Mouse (Mus musculus): ENCODE results near the gene Ramp2. TPM values are rescaled to one million over a fixed set of nuclear protein-coding genes. Genes with fewer than 3 reads are reported as not detected.

The Ramp2 gene
- total RNA-seq, 1 experiment from 2014 or later: not detected

DNA sequence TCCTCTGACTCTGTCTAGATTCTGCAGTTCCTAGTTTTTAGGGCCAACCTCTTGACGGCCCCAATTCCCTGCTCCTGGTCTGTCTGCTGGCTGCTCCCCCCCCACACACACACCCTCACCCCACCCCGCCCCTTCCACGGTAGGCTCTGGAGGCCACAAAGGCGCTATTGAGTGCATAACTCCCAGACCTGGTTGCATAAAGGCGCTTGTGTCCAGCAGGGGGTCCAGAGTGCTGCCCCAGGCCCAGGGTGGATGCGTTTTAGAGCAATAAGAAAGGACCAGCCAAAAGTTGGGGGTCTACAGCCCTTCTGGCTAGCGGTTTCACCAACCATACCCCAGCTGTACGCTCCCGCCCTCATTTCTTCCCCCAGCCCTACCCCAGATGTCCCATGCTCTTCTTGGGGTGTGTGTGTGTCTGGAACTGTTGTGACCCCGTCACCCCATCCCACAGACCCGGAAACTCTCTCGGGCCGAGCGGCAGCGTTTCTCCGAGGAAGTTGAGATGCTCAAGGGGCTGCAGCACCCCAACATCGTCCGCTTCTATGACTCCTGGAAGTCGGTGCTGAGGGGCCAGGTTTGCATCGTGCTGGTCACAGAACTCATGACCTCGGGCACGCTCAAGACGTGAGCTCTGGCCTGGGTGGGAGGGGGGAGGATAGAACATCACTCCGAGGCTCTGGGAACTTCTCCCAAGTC, 16.6 kb downstream of the Ramp2 start:
- ATAC-seq (ENCODE audit: extremely low read depth, insufficient number of reproducible peaks, low FRiP score, poor library complexity, severe bottlenecking): no peak

DNA sequence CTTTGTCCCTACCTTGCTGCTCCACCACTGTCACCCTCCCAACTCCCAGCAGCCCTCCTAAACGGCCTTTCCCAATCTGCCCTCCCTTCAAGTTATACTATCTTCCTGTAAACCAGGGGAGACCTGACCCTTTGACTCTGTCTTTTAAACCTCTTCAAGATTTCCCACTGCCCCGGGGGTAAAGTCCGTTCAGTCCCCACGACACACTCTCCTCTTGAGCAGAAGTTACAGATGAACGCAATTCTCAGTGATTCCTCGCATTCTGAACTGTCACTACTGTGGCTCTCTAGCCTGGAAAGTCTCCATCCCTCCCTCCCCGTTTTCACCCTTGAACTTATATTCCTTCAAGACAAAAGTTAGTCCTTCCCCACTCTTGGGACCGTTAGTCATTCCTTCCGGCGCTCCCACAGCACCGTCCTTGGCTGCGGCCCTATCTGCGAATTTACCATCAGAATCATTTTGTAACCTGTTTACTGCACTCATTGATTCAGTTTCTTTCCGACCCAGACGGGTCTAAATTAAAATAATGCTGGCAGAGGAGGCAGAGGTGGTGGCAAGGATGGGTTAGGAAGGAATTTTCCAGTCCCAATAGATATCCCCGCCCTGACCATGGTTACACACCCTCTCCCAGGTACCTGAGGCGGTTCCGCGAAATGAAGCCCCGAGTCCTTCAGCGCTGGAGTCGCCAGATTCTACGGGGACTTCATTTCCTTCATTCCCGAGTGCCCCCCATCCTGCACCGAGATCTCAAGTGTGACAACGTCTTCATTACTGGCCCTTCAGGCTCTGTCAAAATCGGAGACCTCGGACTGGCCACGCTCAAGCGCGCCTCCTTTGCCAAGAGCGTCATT, 17.5 kb downstream of the Ramp2 start:
- no peak for ATAC-seq (ENCODE audit: extremely low read depth, insufficient number of reproducible peaks, low FRiP score, poor library complexity, severe bottlenecking)

DNA sequence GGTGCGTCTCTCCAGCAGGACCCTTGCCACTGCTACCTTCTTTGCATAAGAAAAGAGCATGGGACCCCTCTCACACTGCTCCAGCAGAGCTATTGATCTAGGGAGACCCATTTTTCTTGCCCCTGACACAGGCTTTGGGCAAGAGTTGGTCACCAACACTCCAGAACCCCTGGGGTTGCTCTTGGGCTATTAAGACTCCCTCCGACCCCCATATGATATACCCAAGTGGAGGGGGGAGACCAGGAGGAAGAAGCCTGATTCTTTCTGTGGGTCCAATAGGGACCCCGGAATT, 18.1 kb downstream of the Ramp2 start:
- ATAC-seq (ENCODE audit: extremely low read depth, insufficient number of reproducible peaks, low FRiP score, poor library complexity, severe bottlenecking): no peak

DNA sequence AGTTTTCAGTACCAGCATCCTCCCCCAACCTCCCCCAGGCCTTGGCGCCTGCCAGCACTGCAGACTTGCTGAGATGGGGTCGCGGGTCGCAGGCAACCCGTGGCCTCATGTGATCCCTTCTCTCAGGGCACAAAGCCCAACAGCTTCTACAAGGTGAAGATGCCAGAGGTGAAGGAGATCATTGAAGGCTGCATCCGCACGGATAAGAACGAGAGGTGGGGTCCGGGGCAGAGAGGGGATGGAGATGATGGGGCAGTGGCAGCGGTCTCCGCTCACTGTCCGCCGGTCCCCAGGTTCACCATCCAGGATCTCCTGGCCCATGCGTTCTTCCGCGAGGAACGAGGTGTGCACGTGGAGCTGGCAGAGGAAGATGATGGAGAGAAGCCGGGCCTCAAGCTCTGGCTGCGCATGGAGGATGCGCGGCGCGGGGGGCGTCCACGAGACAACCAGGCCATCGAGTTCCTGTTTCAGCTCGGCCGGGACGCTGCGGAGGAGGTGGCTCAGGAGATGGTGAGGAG, 19.2 kb downstream of the Ramp2 start:
- ATAC-seq (ENCODE audit: extremely low read depth, insufficient number of reproducible peaks, low FRiP score, poor library complexity, severe bottlenecking): no peak

DNA sequence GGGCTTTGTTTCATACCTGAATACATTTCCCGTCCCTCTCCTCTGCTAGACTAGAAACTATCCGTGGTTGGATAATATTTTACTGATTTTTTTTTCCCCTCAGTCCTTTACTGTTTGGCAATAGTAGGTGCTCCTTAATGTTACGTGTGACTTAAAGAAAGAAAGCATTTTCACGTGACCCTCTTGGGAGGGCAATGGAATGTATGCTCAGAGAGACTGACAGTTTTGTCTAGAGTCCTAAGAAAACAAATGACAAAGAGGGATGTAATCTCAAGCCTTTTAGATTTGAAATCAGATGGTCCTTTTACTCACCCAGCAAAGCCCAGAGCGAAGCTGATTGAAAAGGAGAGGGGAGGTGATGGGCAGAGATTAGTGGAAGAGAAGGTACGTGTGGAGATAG, 20.1 kb downstream of the Ramp2 start:
- ATAC-seq (ENCODE audit: extremely low read depth, insufficient number of reproducible peaks, low FRiP score, poor library complexity, severe bottlenecking): no peak

DNA sequence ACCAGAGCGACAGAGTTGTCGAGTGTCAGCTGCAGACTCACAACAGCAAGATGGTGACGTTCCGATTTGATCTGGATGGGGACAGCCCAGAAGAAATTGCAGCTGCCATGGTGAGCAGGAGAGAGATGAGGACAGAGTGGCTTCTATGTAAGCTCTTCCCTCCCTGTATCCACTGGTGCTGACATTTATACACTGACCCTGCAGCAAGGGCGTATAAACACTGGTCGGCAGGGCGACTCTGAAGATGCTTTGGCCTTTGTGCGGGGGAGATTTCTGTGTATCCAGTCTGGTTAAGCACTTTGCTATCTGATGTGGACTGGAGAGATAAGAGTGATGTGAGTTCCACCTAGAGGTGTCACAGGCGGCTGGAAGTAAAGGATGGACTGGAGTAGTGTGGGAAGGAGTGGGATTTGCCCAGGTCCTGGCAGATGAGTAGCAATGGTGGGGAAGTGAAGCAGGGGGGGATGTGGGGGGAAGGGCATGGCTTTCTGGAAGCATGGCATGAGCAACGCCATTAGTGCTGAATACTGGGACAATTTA, 23.8 kb downstream of the Ramp2 start:
- no peak for ATAC-seq (ENCODE audit: extremely low read depth, insufficient number of reproducible peaks, low FRiP score, poor library complexity, severe bottlenecking)

DNA sequence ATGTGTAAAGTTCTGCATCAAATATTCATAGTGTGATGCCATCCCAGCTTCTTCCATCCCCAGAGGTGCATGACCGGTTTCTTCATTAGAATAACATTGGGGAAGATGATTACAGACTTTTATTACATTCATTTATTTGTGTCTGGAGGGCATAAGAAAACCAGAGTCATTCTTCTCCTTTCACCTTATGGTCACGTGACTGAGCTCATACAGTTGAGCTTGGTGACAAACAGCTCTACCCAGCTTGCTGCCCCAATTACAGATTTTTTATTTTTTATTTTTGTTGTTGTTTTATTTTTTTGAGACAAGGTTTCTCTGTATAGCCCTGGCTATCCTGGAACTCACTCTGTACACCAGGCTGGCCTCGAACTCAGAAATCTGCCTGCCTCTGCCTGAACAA, 26.6 kb downstream of the Ramp2 start:
- no peak for ATAC-seq (ENCODE audit: extremely low read depth, insufficient number of reproducible peaks, low FRiP score, poor library complexity, severe bottlenecking)

DNA sequence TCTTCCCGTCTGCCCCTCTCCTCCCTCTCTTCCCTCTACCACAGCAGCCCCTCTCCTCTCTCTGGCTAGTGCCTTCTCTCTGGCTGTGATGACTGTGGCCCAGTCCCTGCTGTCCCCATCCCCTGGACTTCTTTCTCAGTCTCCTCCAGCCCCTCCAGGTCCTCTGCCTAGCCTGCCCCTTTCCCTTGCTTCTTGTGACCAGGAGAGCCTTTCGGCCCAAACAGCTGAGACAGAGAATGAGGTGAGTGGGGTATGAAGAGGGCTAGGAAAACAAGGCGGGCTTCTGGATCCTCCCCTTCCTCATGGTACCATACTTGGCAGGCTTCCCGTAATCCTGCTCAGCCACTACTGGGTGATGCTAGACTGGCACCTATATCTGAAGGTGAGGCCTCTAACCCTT, 29.5 kb downstream of the Ramp2 start:
- ATAC-seq (ENCODE audit: extremely low read depth, insufficient number of reproducible peaks, low FRiP score, poor library complexity, severe bottlenecking): no peak

DNA sequence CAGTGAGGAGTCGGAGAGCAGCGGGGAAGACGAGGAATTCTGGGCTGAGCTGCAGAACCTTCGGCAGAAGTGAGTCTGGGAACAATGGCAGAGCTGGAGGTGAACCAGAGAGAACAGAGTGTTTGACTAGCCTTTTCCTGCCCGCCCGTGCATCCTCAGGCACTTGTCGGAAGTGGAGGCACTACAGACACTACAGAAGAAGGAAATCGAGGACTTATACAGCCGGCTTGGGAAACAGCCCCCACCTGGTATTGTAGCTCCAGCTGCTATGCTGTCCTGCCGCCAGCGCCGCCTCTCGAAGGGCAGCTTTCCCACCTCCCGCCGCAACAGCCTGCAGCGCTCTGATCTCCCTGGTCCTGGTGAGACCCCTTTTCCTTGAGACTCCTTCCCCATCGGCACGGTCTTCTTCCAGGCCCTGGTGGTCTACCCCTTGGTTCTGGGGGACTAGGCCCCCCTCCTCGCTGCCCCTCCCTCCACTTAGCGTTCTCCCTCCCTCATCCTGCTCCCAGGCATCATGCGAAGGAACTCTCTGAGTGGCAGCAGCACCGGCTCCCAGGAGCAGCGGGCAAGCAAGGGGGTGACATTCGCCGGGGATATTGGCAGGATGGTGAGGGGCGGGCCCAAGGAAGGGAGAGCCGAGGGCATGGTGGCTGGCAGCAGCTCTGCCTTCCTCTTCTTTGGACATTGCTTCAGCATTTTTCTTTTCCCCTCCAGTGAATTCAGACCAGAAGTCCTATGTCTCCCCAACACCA, 30.7 kb downstream of the Ramp2 start:
- no peak for ATAC-seq (ENCODE audit: extremely low read depth, insufficient number of reproducible peaks, low FRiP score, poor library complexity, severe bottlenecking)

DNA sequence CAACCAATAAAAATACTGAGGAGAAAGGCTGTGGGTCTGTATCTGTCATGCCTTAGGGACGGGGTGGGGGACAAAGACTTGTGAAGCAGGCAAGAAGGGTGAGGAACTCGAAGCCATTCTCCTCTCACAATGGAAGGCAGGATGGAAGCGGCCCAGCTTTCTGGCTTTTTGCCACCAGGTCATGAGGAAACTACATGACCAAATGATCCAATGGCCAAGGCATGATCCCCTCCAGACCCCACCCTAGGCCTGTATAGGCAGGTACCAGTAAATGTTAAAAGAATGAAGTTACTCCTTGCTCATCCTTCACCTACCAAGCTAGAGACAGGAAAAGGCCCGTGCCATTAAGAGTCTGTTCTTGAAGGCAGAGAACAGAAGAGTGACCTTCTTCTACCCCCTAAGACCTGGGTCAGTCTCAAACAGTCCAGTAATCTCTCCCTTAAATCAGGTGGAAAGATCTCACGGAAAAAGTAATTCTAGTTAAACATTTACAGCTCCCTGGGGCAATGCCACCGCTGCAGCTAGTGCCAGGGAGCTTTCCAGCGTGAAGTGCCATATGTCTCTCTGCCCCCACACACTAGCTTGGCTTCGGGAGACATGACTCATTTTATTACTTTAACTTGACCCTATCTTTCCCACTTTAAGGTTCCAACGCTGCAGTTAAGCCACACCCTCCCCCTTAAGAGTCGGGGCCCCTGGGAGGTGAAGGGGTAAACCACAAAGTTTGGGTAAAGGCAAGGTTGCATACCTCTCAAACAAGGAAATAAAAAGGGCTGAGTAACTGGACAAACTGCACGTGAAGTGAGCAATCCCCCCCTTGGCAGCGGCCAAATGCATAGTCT, 31.8 kb downstream of the Ramp2 start:
- no peak for ATAC-seq (ENCODE audit: extremely low read depth, insufficient number of reproducible peaks, low FRiP score, poor library complexity, severe bottlenecking)

DNA sequence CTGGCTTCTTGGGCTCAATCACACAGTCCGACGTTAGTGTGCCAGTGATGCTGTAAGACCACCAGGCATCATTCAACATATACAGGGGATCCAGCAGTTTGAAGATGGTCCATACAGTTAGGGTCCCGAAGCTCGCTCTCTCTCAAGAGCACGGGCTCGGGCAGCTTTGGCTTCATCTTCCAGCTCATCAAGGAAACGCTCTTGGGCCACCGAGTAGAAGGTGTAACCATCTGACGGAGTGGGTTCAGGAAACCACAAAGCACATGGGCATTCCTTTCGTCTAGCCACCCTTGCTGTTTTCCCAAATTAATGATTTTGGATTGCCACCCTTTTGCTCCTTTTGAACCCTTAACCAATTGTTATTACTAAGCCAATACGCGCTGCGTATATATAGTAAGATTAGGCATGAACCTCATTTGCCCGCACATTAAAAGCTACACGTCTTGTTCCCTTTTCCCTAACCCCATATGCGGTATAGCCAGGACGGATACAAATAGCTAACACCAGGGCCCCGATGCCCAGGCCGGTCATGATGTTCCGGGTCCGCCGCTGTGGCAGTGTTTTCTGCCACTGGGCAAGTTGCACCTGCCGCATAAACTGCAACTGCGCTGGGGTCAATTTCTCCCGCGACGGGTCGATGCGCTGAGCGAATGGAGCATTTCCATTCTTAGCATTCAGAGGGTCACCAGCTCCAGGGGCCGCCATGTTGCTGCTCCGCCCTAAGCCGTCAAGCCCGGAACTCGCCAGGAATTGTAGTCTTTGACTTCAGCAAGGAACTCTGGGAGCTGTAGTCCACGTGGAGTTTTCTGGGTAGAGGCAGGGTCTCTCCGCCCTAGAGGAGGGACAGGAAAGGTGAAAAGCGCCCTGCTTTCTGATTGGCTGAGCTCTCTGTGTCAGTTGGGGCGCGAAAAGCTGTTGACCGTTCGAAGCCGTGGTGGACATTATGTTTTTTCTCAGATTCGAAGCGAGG, 32.7 kb downstream of the Ramp2 start, which contains the start of the genes Cntd1 and Coa3:
Gene Cntd1 (plus strand): TSS at position 790 of the 970 bp plus-strand sequence.
Gene Coa3 (minus strand): TSS at position 892 of the 970 bp plus-strand sequence.
- ATAC-seq (ENCODE audit: extremely low read depth, insufficient number of reproducible peaks, low FRiP score, poor library complexity, severe bottlenecking): peak; percentile 88

DNA sequence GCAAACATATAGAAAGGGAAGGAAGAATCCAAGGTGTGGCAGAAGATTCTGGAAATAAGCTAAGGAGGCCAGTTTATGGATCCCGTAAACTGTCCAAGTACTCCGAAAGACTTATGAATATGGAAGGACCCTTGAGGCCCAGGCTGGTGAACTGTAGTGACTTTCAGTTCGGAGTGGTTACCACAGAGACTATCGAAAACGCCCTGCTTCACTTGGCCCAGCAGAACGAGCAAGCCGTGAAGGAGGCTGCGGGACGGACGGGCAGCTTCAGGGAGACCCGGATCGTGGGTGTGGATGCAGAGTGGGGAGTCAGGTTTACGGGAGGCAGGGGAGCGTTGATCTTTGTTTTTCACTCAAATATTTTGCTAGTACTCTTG, 33.4 kb downstream of the Ramp2 start:
- ATAC-seq (ENCODE audit: extremely low read depth, insufficient number of reproducible peaks, low FRiP score, poor library complexity, severe bottlenecking): no peak

DNA sequence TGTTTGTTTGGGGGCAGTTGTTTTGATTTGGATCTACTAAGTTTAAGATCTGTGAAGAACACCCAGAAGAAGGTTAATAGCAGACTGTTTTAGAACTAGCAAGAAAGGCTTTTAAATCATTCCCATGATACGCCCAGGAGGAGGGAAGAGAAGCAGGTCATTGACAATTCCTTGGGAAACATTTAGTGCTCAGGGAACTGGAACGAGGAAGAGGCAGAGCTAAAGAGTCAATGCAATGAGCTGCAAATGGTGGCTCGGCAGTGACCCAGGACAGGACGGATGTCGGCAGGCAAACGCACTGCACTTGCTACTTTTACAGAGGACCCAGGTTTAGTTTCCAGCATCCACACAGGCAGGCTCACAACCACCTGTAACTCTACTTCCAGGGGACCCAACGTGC, 35.0 kb downstream of the Ramp2 start:
- ATAC-seq (ENCODE audit: extremely low read depth, insufficient number of reproducible peaks, low FRiP score, poor library complexity, severe bottlenecking): no peak

DNA sequence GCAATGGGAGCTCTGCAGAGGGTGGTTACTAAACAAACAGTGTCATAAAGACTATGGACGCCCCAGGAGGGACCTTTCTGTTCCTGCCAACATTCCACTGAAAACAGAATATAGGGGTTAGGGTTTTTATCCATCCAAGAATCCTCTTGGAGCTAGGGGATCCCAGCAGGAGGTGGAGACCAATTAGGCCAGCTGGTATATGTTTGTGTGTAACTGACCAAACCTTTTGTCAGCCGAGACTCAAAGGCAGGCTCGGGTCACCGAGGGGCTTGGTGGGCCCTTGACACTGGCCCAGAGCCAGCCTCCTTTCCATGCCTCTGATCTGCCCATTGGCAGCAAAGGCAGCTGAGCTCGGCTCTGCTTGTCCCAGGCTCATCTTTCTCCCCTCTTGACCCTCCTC, 37.1 kb downstream of the Ramp2 start:
- no peak for ATAC-seq (ENCODE audit: extremely low read depth, insufficient number of reproducible peaks, low FRiP score, poor library complexity, severe bottlenecking)

DNA sequence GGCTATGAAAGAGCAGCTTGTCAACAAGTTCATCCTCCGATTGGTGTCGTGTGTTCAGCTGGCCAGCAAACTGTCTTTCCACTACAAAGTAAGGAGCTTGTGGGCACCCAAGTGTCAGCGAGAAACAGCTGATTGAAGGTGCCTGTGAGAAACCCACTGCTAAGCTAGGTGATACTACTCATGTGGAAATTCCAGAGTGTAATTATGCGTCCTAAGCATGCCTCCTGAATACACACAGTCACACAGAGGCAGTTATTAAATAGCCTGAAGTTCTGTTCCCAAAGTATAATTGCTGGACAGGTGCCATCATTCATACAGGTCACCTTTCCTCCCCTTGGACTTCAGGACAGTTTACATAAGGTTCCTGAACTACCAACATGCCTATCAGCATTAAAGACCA, 38.0 kb downstream of the Ramp2 start:
- ATAC-seq (ENCODE audit: extremely low read depth, insufficient number of reproducible peaks, low FRiP score, poor library complexity, severe bottlenecking): no peak

DNA sequence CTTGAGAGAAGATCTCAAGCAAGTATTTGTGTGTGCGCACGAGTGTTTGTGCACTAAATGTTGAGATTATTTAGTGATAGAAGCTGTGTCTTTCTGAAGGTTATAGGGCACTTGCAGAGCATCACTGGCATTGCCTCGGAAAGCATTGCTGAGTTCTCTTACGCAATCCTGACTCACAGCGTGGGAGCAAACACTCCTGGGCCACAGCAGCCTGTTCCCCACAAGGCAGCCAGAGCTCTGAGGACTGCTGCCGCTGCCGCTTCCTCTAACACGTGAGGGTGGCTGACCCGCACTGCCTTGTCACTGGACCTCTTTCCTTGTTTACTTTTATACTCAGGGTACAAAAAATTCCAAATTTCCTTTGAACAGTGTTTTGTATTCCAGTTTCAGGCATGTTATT, 41.5 kb downstream of the Ramp2 start:
- peak; percentile 69 for ATAC-seq (ENCODE audit: extremely low read depth, insufficient number of reproducible peaks, low FRiP score, poor library complexity, severe bottlenecking)

DNA sequence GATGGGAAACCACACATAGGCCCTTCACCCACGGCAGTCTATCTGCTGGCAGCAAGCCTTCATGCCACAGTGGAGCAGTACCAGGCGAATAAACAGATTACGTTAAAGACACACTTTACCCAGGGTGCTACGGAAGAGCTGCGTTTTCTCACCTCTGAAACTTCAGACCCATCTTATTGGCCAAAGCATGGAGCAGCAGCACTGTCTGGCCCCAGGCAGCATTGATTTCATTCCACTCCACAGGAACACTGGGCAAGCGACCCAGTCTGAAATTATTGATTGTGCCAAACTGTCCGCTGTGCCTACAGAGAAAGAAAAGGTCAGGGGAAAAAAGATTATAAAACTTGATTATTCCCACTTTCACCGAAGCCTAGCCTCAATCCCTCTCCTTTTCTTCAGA, 45.4 kb downstream of the Ramp2 start:
- no peak for ATAC-seq (ENCODE audit: extremely low read depth, insufficient number of reproducible peaks, low FRiP score, poor library complexity, severe bottlenecking)

DNA sequence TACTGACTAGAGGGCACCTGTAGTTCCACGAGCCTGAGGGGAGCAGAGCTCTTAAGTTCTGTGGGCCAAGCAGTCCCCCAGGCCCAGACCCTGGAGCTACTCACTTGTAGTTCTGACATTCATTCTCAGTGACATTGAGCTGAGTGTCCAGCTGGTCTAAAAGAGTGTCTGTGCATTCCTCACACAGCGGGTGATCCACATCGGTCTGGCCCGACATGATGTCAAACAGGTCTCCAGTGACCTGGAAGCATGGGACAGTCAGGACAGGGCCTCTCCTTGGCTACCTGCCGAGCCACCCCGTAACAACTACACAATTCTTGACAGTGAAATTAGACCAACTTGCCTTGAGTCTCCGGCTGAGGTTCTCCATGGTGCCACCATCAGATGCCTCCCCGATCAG, 49.4 kb downstream of the Ramp2 start:
- no peak for ATAC-seq (ENCODE audit: extremely low read depth, insufficient number of reproducible peaks, low FRiP score, poor library complexity, severe bottlenecking)

Data from neutrophil, adult 5-6 weeks (primary cell).